Mouse (Mus musculus) G1E (cell line): ENCODE results near the gene Fat4.

Experiments
- CTCF ChIP-seq: IDR thresholded peaks from 2 replicates; pipeline ENCODE4 v1.5.1; 2012; ENCODE audit warnings: low read depth, low read length, inconsistent platforms, mixed read lengths
- GATA1 ChIP-seq: IDR thresholded peaks from 2 replicates; pipeline ENCODE4 v1.6.1; 2012; ENCODE audit warnings: borderline replicate concordance, low read length, inconsistent platforms, mixed read lengths

- no peak for TF ChIP-seq CTCF
- TF ChIP-seq GATA1 = no peak
Measured at GRCm38 (mm10) chr3:38989181-38989580, 102.4 kb downstream of the Fat4 start.
